16 mouse cellular contexts compared by ENCODE assay signal in genomic region chr4:32299970-32300369, GRCm38 (mm10).
"Had no signal": no experiment of that assay in that cellular context is flagged by ENCODE, and none has a peak within 500 bp of the region (broad histone marks: within the 10 kb centered on the region; RNA-seq: fewer than 3 reads in every experiment).

No protein-coding gene starts in this region.

- ATAC-seq: liver, postnatal 0 days; lung, postnatal 0 days; midbrain, embryonic 13.5 days had no signal

- H3K27ac ChIP-seq: kidney, postnatal 0 days; limb, embryonic 12.5 days; limb, embryonic 15.5 days; liver, embryonic 14.5 days; macrophage; midbrain, embryonic 13.5 days; stomach, postnatal 0 days had no signal

- H3K27me3 ChIP-seq: limb, embryonic 12.5 days; limb, embryonic 15.5 days; midbrain, embryonic 13.5 days had no signal

- H3K9me3 ChIP-seq: limb, embryonic 12.5 days; limb, embryonic 15.5 days; midbrain, embryonic 13.5 days had no signal

- DNase-seq: kidney, postnatal 25 days; left cerebral cortex, postnatal 4 days; liver, postnatal 0 days; lung, embryonic 14.5 days; thymus, adult 2 months; thymus, postnatal 14 days; thymus, postnatal 4 days had no signal

- H3K36me3 ChIP-seq: limb, embryonic 12.5 days; limb, embryonic 15.5 days; midbrain, embryonic 13.5 days had no signal

- H3K4me3 ChIP-seq: limb, embryonic 12.5 days; limb, embryonic 15.5 days; midbrain, embryonic 13.5 days had no signal

- H3K9ac ChIP-seq: limb, embryonic 12.5 days; limb, embryonic 15.5 days; liver, embryonic 14.5 days; liver, postnatal 0 days; lung, embryonic 14.5 days; midbrain, embryonic 13.5 days had no signal

- H3K4me2 ChIP-seq: limb, embryonic 12.5 days; limb, embryonic 15.5 days; liver, embryonic 11.5 days; lung, embryonic 14.5 days; midbrain, embryonic 13.5 days had no signal
